Mouse (Mus musculus): ENCODE data around the gene Tmem177. TPM values are rescaled to one million over a fixed set of nuclear protein-coding genes. Genes with fewer than 3 reads are reported as not detected.

Tmem177 gene
- 6.8 and 7.4 TPM in 2 replicates for polyA plus RNA-seq (2012; rRNA removed)

GRCm38 (mm10) chr1:119912953-119913814, at the start of gene Tmem177:
Gene Tmem177, minus strand, starts transcription at chr1:119913208.

Other genes starting within 250 kb of the Tmem177 start
- 13.4 and 13.9 TPM in 2 replicates for gene Ptpn4, start 75.6 kb downstream of the Tmem177 start, polyA plus RNA-seq (2012; rRNA removed)
- gene Cfap221, start 84.0 kb upstream of the Tmem177 start, polyA plus RNA-seq (2012; rRNA removed): 0.24 and 0.63 TPM in 2 replicates
- 0.78 and 0.97 TPM in 2 replicates for gene Sctr, start 93.7 kb upstream of the Tmem177 start, polyA plus RNA-seq (2012; rRNA removed)
- 3.9 and 4.6 TPM in 2 replicates for gene Tmem37, start 160.9 kb upstream of the Tmem177 start, polyA plus RNA-seq (2012; rRNA removed)
- gene Dbi, start 207.9 kb upstream of the Tmem177 start, polyA plus RNA-seq (2012; rRNA removed): 741 and 882 TPM in 2 replicates
- 12.2 and 12.3 TPM in 2 replicates for gene 3110009E18Rik, start 208.0 kb upstream of the Tmem177 start, polyA plus RNA-seq (2012; rRNA removed)